Mouse (Mus musculus) liver, adult 2 months (tissue): ENCODE data around the gene Nek3. TPM values are rescaled to one million over a fixed set of nuclear protein-coding genes. Genes with fewer than 3 reads are reported as not detected.
A peak's percentile ranks its signal among the peaks of the same experiment; 100 is the strongest.

Source experiments
- DNase-seq: peaks from one replicate; pipeline ENCODE4 v3.0.0-alpha.2; 2011; ENCODE audit warnings: low read depth, low spot score; ENCODE audit errors: extremely low read depth
- H3K27ac ChIP-seq: fragments of 200-500 bp; replicated peaks from 2 replicates; pipeline ENCODE4 v1.5.1; 2012; ENCODE audit warnings: low read depth, mild to moderate bottlenecking, control low read depth, inconsistent platforms, low read length; ENCODE audit not compliant: insufficient read depth
- H3K27me3 ChIP-seq: fragments of 200-500 bp; 2 replicates; pipeline ENCODE4 v1.6.1; 2012; ENCODE audit warnings: mild to moderate bottlenecking, moderate library complexity, low read length, inconsistent platforms; ENCODE audit not compliant: control insufficient read depth, insufficient read depth
- H3K36me3 ChIP-seq: fragments of 200-500 bp; 2 replicates; pipeline ENCODE4 v1.6.1; 2012; ENCODE audit warnings: low read length, inconsistent platforms; ENCODE audit not compliant: control insufficient read depth, insufficient read depth
- H3K4me1 ChIP-seq: fragments of 200-500 bp; 2 replicates; pipeline ENCODE4 v1.6.1; 2011; ENCODE audit warnings: low read length; ENCODE audit not compliant: control insufficient read depth, insufficient read depth
- H3K4me3 ChIP-seq: fragments of 200-500 bp; 2 replicates; pipeline ENCODE4 v1.5.1; 2011; ENCODE audit warnings: low read depth, mild to moderate bottlenecking, control low read depth, low read length, moderate library complexity; ENCODE audit not compliant: insufficient read depth
- H3K79me2 ChIP-seq: fragments of 200-500 bp; 2 replicates; pipeline ENCODE4 v1.6.1; 2012; ENCODE audit warnings: inconsistent platforms, mild to moderate bottlenecking, low read length, moderate library complexity; ENCODE audit not compliant: control insufficient read depth, insufficient read depth
- H3K9ac ChIP-seq: fragments of 200-500 bp; 2 replicates; pipeline ENCODE4 v1.6.1; 2012; ENCODE audit warnings: low read depth, mild to moderate bottlenecking, control low read depth, inconsistent platforms, low read length
- CTCF ChIP-seq: fragments of 200-500 bp; IDR thresholded peaks from 2 replicates; pipeline ENCODE4 v1.5.1; 2011; ENCODE audit warnings: low read depth, low read length, control low read depth
- POLR2A ChIP-seq: fragments of 200-500 bp; IDR thresholded peaks from 2 replicates; pipeline ENCODE4 v1.6.1; 2011; ENCODE audit warnings: low read length, control low read depth; ENCODE audit not compliant: insufficient read depth; ENCODE audit errors: extremely low read depth
- whole genome bisulfite sequencing: fragments of 180-500 bp; shearing (Covaris S2); methylation state at CpG from one replicate; pipeline ENCODE4 v1.1.7; 2018; 5-methylcytosine and 5-hydroxymethylcytosine counted together
- polyA plus RNA-seq: library from polyadenylated mRNA; depleted of rRNA; stranded (reverse); fragments of >200 nt; gene quantifications from 2 replicates; pipeline ENCODE4 v1.2.3, GENCODE M21; 2012; rRNA removed
- total RNA-seq: library from RNA; depleted of rRNA; stranded (reverse); fragments of >200 nt; gene quantifications from 2 replicates; pipeline ENCODE4 v1.2.3, GENCODE M21; 2014; rRNA removed

Nek3 gene
- total RNA-seq: 1.1 and 1.5 TPM in 2 replicates
- polyA plus RNA-seq: 0.56 and 0.71 TPM in 2 replicates

DNA sequence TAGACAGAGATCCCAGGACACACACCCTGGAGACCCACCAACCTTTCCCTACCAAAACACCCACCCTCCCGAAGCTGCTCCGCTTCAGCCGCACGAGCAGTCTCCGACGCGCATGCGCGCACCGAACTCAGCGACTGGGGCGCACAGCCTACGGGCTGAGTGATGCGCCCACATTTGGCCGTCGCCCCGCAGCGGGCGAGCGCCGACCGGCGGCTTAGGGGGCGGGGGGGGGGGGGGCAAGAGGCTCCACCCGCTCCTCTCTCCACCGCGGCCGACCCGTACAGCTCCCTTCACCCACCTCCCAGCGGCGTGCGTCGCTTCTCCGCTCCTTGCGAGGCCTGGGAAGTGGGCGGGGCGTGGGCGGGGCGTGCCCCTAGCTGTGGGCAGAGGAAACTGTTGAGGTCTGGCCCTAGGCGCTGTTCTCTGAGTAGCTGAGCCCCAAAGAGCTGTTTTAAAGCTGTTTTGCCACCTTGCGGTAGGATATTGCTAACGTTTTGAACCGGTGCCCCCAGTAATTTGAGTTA lies at the start of gene Nek3:
Gene Nek3 (minus strand): TSS at position 356 of the 524 bp plus-strand sequence.
- peak; percentile 89 for DNase-seq
- no peaks in the 10 kb centered on the region for H3K27me3 ChIP-seq
- H3K79me2 ChIP-seq: no peaks in the 10 kb centered on the region
- WGBS: under 1% methylated on average over 43 of the region's 43 CpGs
- H3K9ac ChIP-seq: peak within 1 kb of the TSS; percentile 53
- TF ChIP-seq POLR2A (peak; percentile 59; the same call in 1 of the 2 replicates), CTCF (peak; percentile 64)
- peak within 1 kb of the TSS; percentile 42 for H3K27ac ChIP-seq
- peak within 1 kb of the TSS; percentile 55 for H3K4me3 ChIP-seq
- H3K36me3 ChIP-seq: no peaks in the 10 kb centered on the region
- H3K4me1 ChIP-seq: peaks cover 3% of the 10 kb centered on the region

DNA sequence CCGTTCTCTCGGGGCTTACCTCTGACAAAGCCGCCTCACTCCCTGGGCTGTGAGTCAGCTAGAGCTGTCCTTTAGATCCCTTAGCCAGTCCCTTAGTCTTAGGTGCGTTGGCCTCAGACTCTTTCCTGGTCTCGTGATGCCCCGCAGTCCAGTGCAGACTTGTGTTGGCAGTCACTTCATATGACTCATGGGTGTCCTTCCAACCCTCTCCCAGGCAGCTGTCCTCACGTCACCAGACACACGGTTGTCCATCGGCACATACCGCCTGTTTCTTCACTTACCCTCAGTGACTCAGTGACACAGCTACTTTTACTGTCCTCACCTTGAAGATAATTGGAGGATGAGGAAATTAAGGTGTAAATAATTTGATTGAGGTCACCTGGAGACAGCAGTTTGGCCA lies 48.6 kb upstream of the Nek3 start:
- H3K27me3 ChIP-seq: no peaks in the 10 kb centered on the region
- 96% methylated on average over 10 of the region's 10 CpGs for WGBS
- no peak overlapping the region for H3K4me3 ChIP-seq
- H3K79me2 ChIP-seq: no peaks in the 10 kb centered on the region
- no peak overlapping the region for H3K27ac ChIP-seq
- H3K9ac ChIP-seq: no peak overlapping the region
- no peak for DNase-seq
- H3K4me1 ChIP-seq: no peaks in the 10 kb centered on the region
- peaks cover 35% of the 10 kb centered on the region for H3K36me3 ChIP-seq
- no peak for TF ChIP-seq CTCF
- no peak for TF ChIP-seq POLR2A

DNA sequence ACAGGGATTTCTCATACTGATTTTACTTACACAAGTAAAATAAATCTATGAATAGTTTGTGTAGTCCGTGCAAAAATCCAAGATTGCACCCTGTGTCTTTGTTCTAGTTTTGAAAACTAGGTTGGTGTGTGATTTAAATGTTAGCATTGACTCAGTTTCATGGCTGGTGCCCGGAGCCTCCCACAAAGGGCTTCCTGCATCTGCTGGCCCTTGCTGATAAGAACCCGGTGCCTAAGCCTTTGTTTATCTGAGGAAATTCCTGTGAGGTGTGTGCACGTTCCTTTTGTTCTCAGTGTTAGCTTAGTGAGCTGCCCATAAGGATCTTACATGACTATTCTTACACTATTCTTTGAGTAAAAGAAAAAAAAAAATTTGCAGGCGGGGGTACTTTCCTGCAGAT lies 42.8 kb upstream of the Nek3 start:
- H3K79me2 ChIP-seq: no peaks in the 10 kb centered on the region
- WGBS: 51% methylated on average over 5 of the region's 5 CpGs
- DNase-seq: no peak
- H3K4me1 ChIP-seq: no peaks in the 10 kb centered on the region
- H3K27me3 ChIP-seq: no peaks in the 10 kb centered on the region
- H3K27ac ChIP-seq: no peak overlapping the region
- no peak for TF ChIP-seq POLR2A
- TF ChIP-seq CTCF: no peak
- peaks cover 30% of the 10 kb centered on the region for H3K36me3 ChIP-seq
- H3K4me3 ChIP-seq: no peak overlapping the region
- no peak overlapping the region for H3K9ac ChIP-seq

GRCm38 (mm10) chr8:22207535-22207934 lies 41.3 kb upstream of the Nek3 start:
- no peaks in the 10 kb centered on the region for H3K4me1 ChIP-seq
- no peaks in the 10 kb centered on the region for H3K27me3 ChIP-seq
- H3K27ac ChIP-seq: no peak overlapping the region
- TF ChIP-seq POLR2A: no peak
- TF ChIP-seq CTCF: no peak
- no peaks in the 10 kb centered on the region for H3K79me2 ChIP-seq
- no peak for DNase-seq
- 77% methylated on average over 4 of the region's 4 CpGs for WGBS
- no peak overlapping the region for H3K4me3 ChIP-seq
- H3K36me3 ChIP-seq: peaks cover 32% of the 10 kb centered on the region
- no peak overlapping the region for H3K9ac ChIP-seq

DNA sequence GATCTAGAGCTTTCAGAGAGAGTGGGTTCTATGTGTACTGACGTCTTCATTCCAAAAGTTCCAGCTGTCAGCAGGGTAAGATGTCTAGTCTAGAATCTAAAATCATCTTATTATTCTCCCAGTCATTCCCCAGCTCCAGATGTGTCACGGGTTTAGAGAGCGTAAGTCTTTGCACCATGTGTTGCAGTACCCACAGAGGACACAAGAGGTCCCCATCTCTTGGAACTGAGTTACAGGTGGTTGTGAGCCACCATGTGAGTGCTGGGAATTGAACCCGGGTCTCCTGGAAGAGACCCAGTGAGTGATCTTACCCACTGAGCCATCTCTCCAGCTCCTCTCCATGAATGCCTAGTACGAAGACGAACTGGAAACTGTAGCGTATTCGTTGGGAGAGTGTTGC lies 33.2 kb upstream of the Nek3 start:
- H3K36me3 ChIP-seq: peaks cover 16% of the 10 kb centered on the region
- no peak overlapping the region for H3K27ac ChIP-seq
- H3K4me3 ChIP-seq: no peak overlapping the region
- H3K4me1 ChIP-seq: 0 out of 2 replicates have a peak, but pooled peaks cover 2% of the 10 kb centered on the region
- H3K27me3 ChIP-seq: no peaks in the 10 kb centered on the region
- no peak for DNase-seq
- H3K9ac ChIP-seq: no peak overlapping the region
- no peak for TF ChIP-seq POLR2A
- peak; percentile 8; the same call in 1 of the 2 replicates for TF ChIP-seq CTCF
- over 99% methylated on average over 8 of the region's 8 CpGs for WGBS
- peaks cover 10% of the 10 kb centered on the region; the same call in 1 of the 2 replicates for H3K79me2 ChIP-seq

- WGBS: 94% methylated on average over 6 of the region's 6 CpGs
- Histone ChIP-seq H3K79me2 (peaks cover 13% of the 10 kb centered on the region; the same call in 1 of the 2 replicates), H3K9ac (no peak overlapping the region), H3K27ac (no peak overlapping the region), H3K36me3 (peaks cover 14% of the 10 kb centered on the region), H3K4me3 (no peak overlapping the region), H3K27me3 (no peaks in the 10 kb centered on the region), H3K4me1 (peaks cover 8% of the 10 kb centered on the region; the same call in 1 of the 2 replicates)
- TF ChIP-seq CTCF: no peak
- TF ChIP-seq POLR2A: no peak
- DNase-seq: no peak
Measured at GRCm38 (mm10) chr8:22197914-22198313, 31.7 kb upstream of the Nek3 start.
